ENCODE assay signal across 16 mouse cellular contexts in the genomic region with DNA sequence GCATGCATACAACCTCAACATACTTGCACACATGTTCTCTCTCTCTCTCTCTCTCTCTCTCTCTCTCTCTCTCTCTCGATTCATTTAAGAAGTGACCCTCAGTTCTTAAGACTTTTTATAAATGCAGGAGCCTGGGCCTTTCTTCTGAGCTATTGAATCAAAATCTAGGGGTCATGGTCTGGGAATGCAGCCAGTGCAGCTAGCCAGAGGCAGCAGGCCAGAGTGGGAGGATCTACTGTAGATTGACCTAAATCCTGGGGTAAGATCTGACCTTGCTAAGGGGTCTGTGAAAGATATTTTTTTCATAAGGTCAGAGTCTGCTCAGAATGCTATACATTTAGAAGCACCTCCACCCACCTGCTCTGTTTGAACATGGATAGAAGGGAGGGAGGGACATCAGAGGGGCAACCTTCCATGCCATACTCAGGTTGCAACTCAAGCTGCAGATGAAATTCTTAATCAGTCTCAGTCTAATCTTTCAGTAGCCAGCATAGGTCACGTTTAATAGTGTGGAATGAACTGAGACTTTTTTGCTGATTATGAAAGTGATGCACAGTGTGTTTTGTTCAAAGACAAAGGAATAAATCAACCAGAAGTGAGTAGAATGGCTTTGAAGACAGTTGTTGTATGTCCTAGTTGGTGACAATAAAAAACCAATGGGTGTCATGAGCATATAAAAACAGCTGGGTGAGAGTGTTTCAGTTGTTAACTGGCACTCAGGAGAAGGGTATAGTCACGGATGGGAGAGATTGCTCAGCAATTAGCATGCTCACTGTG. TPM values are rescaled to one million over a fixed set of nuclear protein-coding genes. Genes with fewer than 3 reads are reported as not detected.
DNase-seq lines count a peak whose midpoint lies in the region; ATAC-seq and TF ChIP-seq lines count a peak whose summit lies in the region.
"Had no signal": no experiment of that assay in that cellular context is flagged by ENCODE, and none has a peak within 500 bp of the region (broad histone marks: within the 10 kb centered on the region; RNA-seq: fewer than 3 reads in every experiment).

No protein-coding gene starts in this region.

- no peaks in the 10 kb centered on the region for H3K9me3 ChIP-seq in heart, embryonic 10.5 days
- no peaks in the 10 kb centered on the region for H3K9me3 ChIP-seq in kidney, postnatal 0 days (replicated peaks; ENCODE audit: low read length)
- H3K9me3 ChIP-seq: hindbrain, embryonic 15.5 days; limb, embryonic 13.5 days; stomach, embryonic 15.5 days had no signal

- intact Hi-C loops in heart, adult 2 months (cut with DNase I): no loop called here

- H3K36me3 ChIP-seq in heart, adult 2 months (ENCODE audit: control insufficient read depth, insufficient read depth, low read length): no peaks in the 10 kb centered on the region
- H3K36me3 ChIP-seq in heart, embryonic 10.5 days: no peaks in the 10 kb centered on the region
- no peaks in the 10 kb centered on the region for H3K36me3 ChIP-seq in kidney, postnatal 0 days (ENCODE audit: insufficient read depth, low read length)
- H3K36me3 ChIP-seq: hindbrain, embryonic 15.5 days; limb, embryonic 13.5 days; stomach, embryonic 15.5 days had no signal

- no peak overlapping the region for H3K4me3 ChIP-seq in heart, adult 2 months
- H3K4me3 ChIP-seq in heart, embryonic 10.5 days: no peak overlapping the region
- H3K4me3 ChIP-seq in kidney, postnatal 0 days (replicated peaks; ENCODE audit: low read depth, low read length): no peak overlapping the region
- H3K4me3 ChIP-seq: hindbrain, embryonic 15.5 days; limb, embryonic 13.5 days; stomach, embryonic 15.5 days had no signal

- TF ChIP-seq EP300 in heart, adult 2 months (IDR thresholded peaks at IDR 0.05; ENCODE audit: insufficient read depth, low read depth, low read length): no peak

- no peak for ATAC-seq in kidney, postnatal 0 days (replicated peaks; ENCODE audit: low FRiP score, low read depth)

- H3K27me3 ChIP-seq in heart, adult 2 months (ENCODE audit: control insufficient read depth, insufficient read depth, low read length): no peaks in the 10 kb centered on the region
- H3K27me3 ChIP-seq in heart, embryonic 10.5 days (ENCODE audit: insufficient read depth, poor library complexity, severe bottlenecking): peaks cover 18% of the 10 kb centered on the region; the same call in 1 of the 2 replicates
- H3K27me3 ChIP-seq in kidney, postnatal 0 days (ENCODE audit: insufficient read depth, low read length): no peaks in the 10 kb centered on the region
- H3K27me3 ChIP-seq: CH12.LX; hindbrain, embryonic 15.5 days; limb, embryonic 13.5 days had no signal

- TF ChIP-seq POLR2A in heart, adult 2 months (IDR thresholded peaks at IDR 0.05; ENCODE audit: insufficient read depth, low read depth, low read length): no peak

- H3K9ac ChIP-seq in heart, adult 2 months (ENCODE audit: low read depth, low read length): no peak overlapping the region
- no peak overlapping the region for H3K9ac ChIP-seq in kidney, postnatal 0 days (ENCODE audit: low read depth, low read length)
- H3K9ac ChIP-seq: hindbrain, embryonic 15.5 days; limb, embryonic 13.5 days; stomach, embryonic 15.5 days had no signal

- 33% methylated on average over 3 of the region's 3 CpGs for WGBS in heart, adult 2 months
- 67% methylated on average over 3 of the region's 3 CpGs for WGBS in heart, embryonic 10.5 days
- WGBS in kidney, postnatal 0 days: 31% methylated on average over 3 of the region's 3 CpGs

- TF ChIP-seq CTCF in heart, adult 2 months (IDR thresholded peaks at IDR 0.05): no peak
- TF ChIP-seq CTCF in kidney, postnatal 0 days (IDR thresholded peaks at IDR 0.05; ENCODE audit: low read depth): no peak

- DNase-seq in heart, adult 2 months: peak; percentile 50 to 63
- DNase-seq in heart, embryonic 10.5 days (ENCODE audit: low spot score): no peak
- DNase-seq in lung, postnatal 4 days: peak; percentile 49 to 63
- no peak for DNase-seq in lung, postnatal 25 days (ENCODE audit: low spot score)
- DNase-seq in adrenal gland, postnatal 10 days: peak; percentile 84
- DNase-seq in kidney, postnatal 0 days (ENCODE audit: low spot score): peak; percentile 66
- no peak for DNase-seq in embryo, embryonic 10.5 days (ENCODE audit: low spot score)
- DNase-seq in T-cell, adult 2 months (ENCODE audit: low spot score): no peak
- DNase-seq: right cerebral cortex, postnatal 4 days had no signal

- H3K4me2 ChIP-seq in kidney, postnatal 0 days (ENCODE audit: low read length): no peak overlapping the region
- H3K4me2 ChIP-seq: hindbrain, embryonic 15.5 days; limb, embryonic 13.5 days; stomach, embryonic 15.5 days had no signal

- H3K27ac ChIP-seq in heart, adult 2 months: no peak overlapping the region
- H3K27ac ChIP-seq in heart, embryonic 10.5 days: no peak overlapping the region
- H3K27ac ChIP-seq in kidney, postnatal 0 days: no peak overlapping the region
- H3K27ac ChIP-seq: limb, embryonic 13.5 days had no signal

- peaks cover 3% of the 10 kb centered on the region for H3K4me1 ChIP-seq in heart, adult 2 months (ENCODE audit: control insufficient read depth, insufficient read depth, low read length)
- H3K4me1 ChIP-seq in heart, embryonic 10.5 days: peaks cover 7% of the 10 kb centered on the region
- peaks cover 9% of the 10 kb centered on the region; the same call in 1 of the 2 replicates for H3K4me1 ChIP-seq in kidney, postnatal 0 days (replicated peaks; ENCODE audit: insufficient read depth, low read length)
- H3K4me1 ChIP-seq: limb, embryonic 13.5 days had no signal

- no peaks in the 10 kb centered on the region for H3K79me2 ChIP-seq in heart, adult 2 months (replicated peaks; ENCODE audit: control insufficient read depth, insufficient read depth, low read length)

RNA-seq across cellular contexts. Expression of a gene that starts 8.0 kb away (rescaled TPM):
- 1 to 10 TPM; 2.1 to 2.3 TPM for total RNA-seq in heart, adult 2 months (2021)
- 3.9 and 4.9 TPM in 2 replicates for polyA plus RNA-seq in heart, adult 2 months (2012; rRNA removed)
- polyA plus RNA-seq in heart, embryonic 10.5 days (2016; fragmentation: Nextera tagmentation; extraction: Ambion mirVana): 0.16 and 0.22 TPM in 2 replicates
- 1 to 10 TPM; 3.2 to 3.5 TPM for total RNA-seq in adrenal gland, postnatal 10 days (2021)
- 0.83 and 0.93 TPM in 2 replicates for polyA plus RNA-seq in kidney, postnatal 0 days (2015; fragmentation: Nextera tagmentation; extraction: Ambion mirVana)

RNA-seq across cellular contexts. Expression of a gene that starts 17.6 kb away (rescaled TPM):
- total RNA-seq in heart, adult 2 months (2021): under 1 TPM in 1 of 2 experiments, not detected in 1; 0.07 TPM
- polyA plus RNA-seq in heart, adult 2 months (2012; rRNA removed): 0.44 and 0.76 TPM in 2 replicates
- 0.06 TPM in 1 of 2 replicates, not detected in the other for polyA plus RNA-seq in heart, embryonic 10.5 days (2016; fragmentation: Nextera tagmentation; extraction: Ambion mirVana)
- 1 to 10 TPM; 2.3 to 4.1 TPM for total RNA-seq in adrenal gland, postnatal 10 days (2021)
- 0.05 TPM in 1 of 2 replicates, not detected in the other for polyA plus RNA-seq in kidney, postnatal 0 days (2015; fragmentation: Nextera tagmentation; extraction: Ambion mirVana)
- total RNA-seq: layer of hippocampus, postnatal 10 days had no signal
- polyA plus RNA-seq: limb, embryonic 13.5 days; neural tube, embryonic 11.5 days had no signal

RNA-seq across cellular contexts. Expression of a gene that starts 22.2 kb away (rescaled TPM):
- total RNA-seq in heart, adult 2 months (2021): 10 to 100 TPM; 10.7 to 12.0 TPM
- polyA plus RNA-seq in heart, adult 2 months (2012; rRNA removed): 11.1 and 11.5 TPM in 2 replicates
- polyA plus RNA-seq in heart, embryonic 10.5 days (2016; fragmentation: Nextera tagmentation; extraction: Ambion mirVana): 63.8 and 77.5 TPM in 2 replicates
- 10 to 100 TPM; 22.3 to 23.1 TPM for total RNA-seq in adrenal gland, postnatal 10 days (2021)
- polyA plus RNA-seq in kidney, postnatal 0 days (2015; fragmentation: Nextera tagmentation; extraction: Ambion mirVana): 43.5 and 45.0 TPM in 2 replicates
- total RNA-seq: megakaryocyte progenitor cell, adult 5-6 weeks had no signal

RNA-seq across cellular contexts. Expression of a gene that starts 34.3 kb away (rescaled TPM):
- total RNA-seq in heart, adult 2 months (2021): 100 to 1,000 TPM; 101 to 109 TPM
- 160 and 196 TPM in 2 replicates for polyA plus RNA-seq in heart, adult 2 months (2012; rRNA removed)
- 67.8 and 68.2 TPM in 2 replicates for polyA plus RNA-seq in heart, embryonic 10.5 days (2016; fragmentation: Nextera tagmentation; extraction: Ambion mirVana)
- 10 to 100 TPM; 84.0 to 93.2 TPM for total RNA-seq in adrenal gland, postnatal 10 days (2021)
- polyA plus RNA-seq in kidney, postnatal 0 days (2015; fragmentation: Nextera tagmentation; extraction: Ambion mirVana): 87.0 and 89.6 TPM in 2 replicates

RNA-seq across cellular contexts. Expression of a gene that starts 47.5 kb away (rescaled TPM):
- total RNA-seq in heart, adult 2 months (2021): 100 to 1,000 TPM; 216 to 243 TPM
- polyA plus RNA-seq in heart, adult 2 months (2012; rRNA removed): 432 and 512 TPM in 2 replicates
- 21.3 and 48.5 TPM in 2 replicates for polyA plus RNA-seq in heart, embryonic 10.5 days (2016; fragmentation: Nextera tagmentation; extraction: Ambion mirVana)
- 100 to 1,000 TPM; 124 to 163 TPM for total RNA-seq in adrenal gland, postnatal 10 days (2021)
- polyA plus RNA-seq in kidney, postnatal 0 days (2015; fragmentation: Nextera tagmentation; extraction: Ambion mirVana): 30.6 and 35.2 TPM in 2 replicates

Comparison
In these comparisons a context has a peak if more than half of its experiments do, and no peak if none do; other contexts are left out.
1. DNase-seq: peak in heart, adult 2 months (2 of 2), lung, postnatal 4 days (2 of 2), adrenal gland, postnatal 10 days (single experiment) and kidney, postnatal 0 days (single experiment); none in heart, embryonic 10.5 days (single experiment), lung, postnatal 25 days (single experiment), embryo, embryonic 10.5 days (single experiment) and T-cell, adult 2 months (single experiment).